Mouse (Mus musculus) liver, embryonic 13.5 days (tissue): ENCODE data around the gene Zdhhc1. TPM values are rescaled to one million over a fixed set of nuclear protein-coding genes. Genes with fewer than 3 reads are reported as not detected.
A peak's percentile ranks its signal among the peaks of the same experiment; 100 is the strongest.

Experiments
- ATAC-seq: fragments of 200-750 bp; cut with Nextera tagmentation; 2 replicates; pipeline ENCODE4 v1.8.0; 2017; ENCODE audit warnings: low read depth, mild to moderate bottlenecking, moderate number of reproducible peaks, moderate library complexity
- DNase-seq: peaks from one replicate; pipeline ENCODE4 v3.0.0; 2022
- H3K27ac ChIP-seq: fragments of 300-500 bp; sonication (generic); 2 replicates; pipeline ENCODE4 v1.5.1; 2015; ENCODE audit warnings: moderate library complexity, mild to moderate bottlenecking, inconsistent platforms
- H3K27me3 ChIP-seq: fragments of 300-500 bp; sonication (generic); 2 replicates; pipeline ENCODE4 v1.6.1; 2015; ENCODE audit warnings: mild to moderate bottlenecking, inconsistent platforms
- H3K36me3 ChIP-seq: fragments of 300-500 bp; sonication (generic); 2 replicates; pipeline ENCODE4 v1.6.1; 2015; ENCODE audit warnings: mild to moderate bottlenecking, inconsistent platforms
- H3K4me1 ChIP-seq: fragments of 300-500 bp; sonication (generic); replicated peaks from 2 replicates; pipeline ENCODE4 v1.6.1; 2015; ENCODE audit warnings: inconsistent platforms
- H3K4me2 ChIP-seq: fragments of 300-500 bp; sonication (generic); 2 replicates; pipeline ENCODE4 v1.6.1; 2015; ENCODE audit warnings: inconsistent platforms, mild to moderate bottlenecking, moderate library complexity
- H3K4me3 ChIP-seq: fragments of 300-500 bp; sonication (generic); replicated peaks from 2 replicates; pipeline ENCODE4 v1.5.1; 2015; ENCODE audit warnings: mild to moderate bottlenecking, inconsistent platforms
- H3K9ac ChIP-seq: fragments of 300-500 bp; sonication (generic); 2 replicates; pipeline ENCODE4 v1.6.1; 2015; ENCODE audit warnings: mild to moderate bottlenecking, inconsistent platforms
- H3K9me3 ChIP-seq: fragments of 300-500 bp; sonication (generic); replicated peaks from 2 replicates; pipeline ENCODE4 v1.6.1; 2016; ENCODE audit warnings: inconsistent platforms
- WGBS: fragments of 180-500 bp; shearing (Covaris S2); methylation state at CpG from one replicate; pipeline ENCODE4 v1.1.7; 2015; ENCODE audit not compliant: insufficient replicate concordance; 5-methylcytosine and 5-hydroxymethylcytosine counted together
- polyA plus RNA-seq: library from polyadenylated mRNA; unstranded; fragments of >200 nt; fragmentation: Nextera tagmentation; extraction: Ambion mirVana; gene quantifications from 2 replicates; pipeline ENCODE4 v1.2.1, GENCODE M21; 2015

Zdhhc1 gene
- polyA plus RNA-seq, 1 experiment from 2014 or later, result 2.1 TPM

GRCm38 (mm10) chr8:105531774-105532173 lies 35.1 kb upstream of the Zdhhc1 start:
- Histone ChIP-seq H3K9ac (no peak overlapping the region), H3K4me2 (no peak overlapping the region), H3K27ac (no peak overlapping the region), H3K36me3 (peaks cover 35% of the 10 kb centered on the region), H3K9me3 (no peaks in the 10 kb centered on the region), H3K4me1 (peaks cover 43% of the 10 kb centered on the region), H3K27me3 (no peaks in the 10 kb centered on the region), H3K4me3 (no peak overlapping the region)
- peak; percentile 42 for DNase-seq
- peak; percentile 62 for ATAC-seq
- WGBS, result 54% methylated on average over 2 of the region's 2 CpGs

GRCm38 (mm10) chr8:105529271-105529670 lies 32.6 kb upstream of the Zdhhc1 start:
- ATAC-seq, result no peak
- H3K9me3 ChIP-seq, result no peaks in the 10 kb centered on the region
- no peak overlapping the region for H3K9ac ChIP-seq
- no peaks in the 10 kb centered on the region for H3K27me3 ChIP-seq
- H3K4me1 ChIP-seq, result peaks cover 38% of the 10 kb centered on the region
- H3K27ac ChIP-seq, result no peak overlapping the region
- WGBS, result 82% methylated on average over 3 of the region's 3 CpGs
- H3K4me3 ChIP-seq, result no peak overlapping the region
- H3K4me2 ChIP-seq, result no peak overlapping the region
- no peak for DNase-seq
- peaks cover 37% of the 10 kb centered on the region for H3K36me3 ChIP-seq

GRCm38 (mm10) chr8:105528206-105528605 lies 31.5 kb upstream of the Zdhhc1 start:
- ATAC-seq (no peak), DNase-seq (no peak)
- no peaks in the 10 kb centered on the region for H3K9me3 ChIP-seq
- H3K36me3 ChIP-seq, result peaks cover 42% of the 10 kb centered on the region
- peaks cover 38% of the 10 kb centered on the region for H3K4me1 ChIP-seq
- no peak overlapping the region for H3K4me3 ChIP-seq
- H3K27ac ChIP-seq, result no peak overlapping the region
- H3K27me3 ChIP-seq, result no peaks in the 10 kb centered on the region
- H3K4me2 ChIP-seq, result no peak overlapping the region
- 74% methylated on average over 1 of the region's 1 CpGs for WGBS
- no peak overlapping the region for H3K9ac ChIP-seq

- peaks cover 37% of the 10 kb centered on the region for H3K4me1 ChIP-seq
- H3K4me3 ChIP-seq, result no peak overlapping the region
- H3K4me2 ChIP-seq, result no peak overlapping the region
- DNase-seq, result no peak
- no peaks in the 10 kb centered on the region for H3K27me3 ChIP-seq
- ATAC-seq, result no peak
- H3K36me3 ChIP-seq, result peaks cover 47% of the 10 kb centered on the region
- no peaks in the 10 kb centered on the region for H3K9me3 ChIP-seq
- H3K27ac ChIP-seq, result no peak overlapping the region
- WGBS, result 69% methylated on average over 2 of the region's 2 CpGs
- no peak overlapping the region for H3K9ac ChIP-seq
Observed at GRCm38 (mm10) chr8:105527110-105527509, 30.4 kb upstream of the Zdhhc1 start.

GRCm38 (mm10) chr8:105522890-105523289 lies 26.2 kb upstream of the Zdhhc1 start:
- WGBS, result 62% methylated on average over 9 of the region's 9 CpGs
- no peak overlapping the region for H3K4me2 ChIP-seq
- peaks cover 27% of the 10 kb centered on the region for H3K36me3 ChIP-seq
- peaks cover 31% of the 10 kb centered on the region for H3K27me3 ChIP-seq
- DNase-seq (no peak), ATAC-seq (no peak)
- no peaks in the 10 kb centered on the region for H3K9me3 ChIP-seq
- H3K9ac ChIP-seq, result no peak overlapping the region
- H3K4me3 ChIP-seq, result no peak overlapping the region
- H3K27ac ChIP-seq, result no peak overlapping the region
- H3K4me1 ChIP-seq, result peaks cover 59% of the 10 kb centered on the region

GRCm38 (mm10) chr8:105521995-105522769 lies 25.5 kb upstream of the Zdhhc1 start:
- Histone ChIP-seq H3K27ac (no peak overlapping the region), H3K4me2 (no peak overlapping the region)

GRCm38 (mm10) chr8:105521061-105521460 lies 24.4 kb upstream of the Zdhhc1 start:
- H3K36me3 ChIP-seq, result peaks cover 27% of the 10 kb centered on the region
- no peak for DNase-seq
- no peak; the same call in 1 of the 2 replicates for ATAC-seq
- H3K27me3 ChIP-seq, result peaks cover 50% of the 10 kb centered on the region
- WGBS, result 8% methylated on average over 3 of the region's 3 CpGs
- no peak overlapping the region for H3K27ac ChIP-seq
- H3K9ac ChIP-seq, result no peak overlapping the region
- no peaks in the 10 kb centered on the region for H3K9me3 ChIP-seq
- peaks cover 67% of the 10 kb centered on the region for H3K4me1 ChIP-seq
- H3K4me3 ChIP-seq, result no peak overlapping the region
- H3K4me2 ChIP-seq, result no peak overlapping the region

More at GRCm38 (mm10) chr8:105521995-105522769, 25.5 kb upstream of the Zdhhc1 start:
- Histone ChIP-seq H3K27me3 (peaks cover 38% of the 10 kb centered on the region), H3K4me3 (no peak overlapping the region), H3K4me1 (peaks cover 64% of the 10 kb centered on the region), H3K9ac (no peak overlapping the region), H3K36me3 (peaks cover 27% of the 10 kb centered on the region), H3K9me3 (no peaks in the 10 kb centered on the region)
- ATAC-seq (no peak), DNase-seq (no peak)
- WGBS, result 84% methylated on average over 21 of the region's 21 CpGs

- Histone ChIP-seq H3K4me3 (no peak overlapping the region), H3K9me3 (no peaks in the 10 kb centered on the region), H3K27me3 (peaks cover 51% of the 10 kb centered on the region), H3K4me1 (peaks cover 68% of the 10 kb centered on the region), H3K4me2 (no peak overlapping the region), H3K36me3 (peaks cover 26% of the 10 kb centered on the region), H3K27ac (no peak overlapping the region), H3K9ac (no peak overlapping the region)
- DNase-seq, result no peak
- no peak for ATAC-seq
- 57% methylated on average over 5 of the region's 5 CpGs for WGBS
Observed at GRCm38 (mm10) chr8:105520521-105520920, 23.8 kb upstream of the Zdhhc1 start.

- Histone ChIP-seq H3K9me3 (no peaks in the 10 kb centered on the region), H3K4me2 (peak overlapping the region; percentile 98), H3K4me1 (peaks cover 72% of the 10 kb centered on the region), H3K4me3 (peak overlapping the region; percentile 67; the same call in 1 of the 2 replicates), H3K36me3 (peaks cover 18% of the 10 kb centered on the region), H3K27ac (no peak overlapping the region), H3K9ac (peak overlapping the region; percentile 68; the same call in 1 of the 2 replicates), H3K27me3 (peaks cover 59% of the 10 kb centered on the region)
- WGBS, result 26% methylated on average over 2 of the region's 2 CpGs
- no peak for DNase-seq
- no peak for ATAC-seq
Observed at GRCm38 (mm10) chr8:105519591-105519990, 22.9 kb upstream of the Zdhhc1 start.

- WGBS, result under 1% methylated on average over 64 of the region's 68 CpGs
- peak within 1 kb of the TSS; percentile 67 for H3K4me3 ChIP-seq
- peak within 1 kb of the TSS; percentile 68 for H3K9ac ChIP-seq
- ATAC-seq (peak; percentile 71), DNase-seq (peak; percentile 40)
- H3K27ac ChIP-seq, result no peak within 1 kb of the TSS
- peaks cover 60% of the 10 kb centered on the region for H3K27me3 ChIP-seq
- no peaks in the 10 kb centered on the region for H3K9me3 ChIP-seq
- H3K36me3 ChIP-seq, result peaks cover 16% of the 10 kb centered on the region
- peaks cover 64% of the 10 kb centered on the region for H3K4me1 ChIP-seq
- peak within 1 kb of the TSS; percentile 98 for H3K4me2 ChIP-seq
Observed at GRCm38 (mm10) chr8:105518436-105519313, 22.0 kb upstream of the Zdhhc1 start, which contains the start of gene Hsd11b2. Gene Hsd11b2, plus strand, starts transcription at chr8:105518755.

- DNase-seq (no peak), ATAC-seq (no peak)
- 32% methylated on average over 8 of the region's 8 CpGs for WGBS
- Histone ChIP-seq H3K4me2 (no peak overlapping the region), H3K27ac (no peak overlapping the region), H3K4me1 (peaks cover 51% of the 10 kb centered on the region), H3K9ac (no peak overlapping the region), H3K27me3 (peaks cover 60% of the 10 kb centered on the region), H3K36me3 (peaks cover 5% of the 10 kb centered on the region), H3K9me3 (no peaks in the 10 kb centered on the region), H3K4me3 (no peak overlapping the region)
Observed at GRCm38 (mm10) chr8:105517346-105517745, 20.6 kb upstream of the Zdhhc1 start.
